Mouse (Mus musculus) ovary, postnatal 14 days (tissue): Measurements from ENCODE around the gene St13.
A peak's percentile ranks its signal among the peaks of the same experiment; 100 is the strongest.

ENCODE experiments used
- DNase-seq: peaks from one replicate; pipeline ENCODE4 v3.0.0; 2022; ENCODE audit warnings: low spot score

St13 gene

GRCm38 (mm10) chr15:81365246-81365645 lies 34.6 kb downstream of the St13 start:
- no peak for DNase-seq

- no peak for DNase-seq
These were observed 35.6 kb downstream of the St13 start for GRCm38 (mm10) chr15:81364271-81364670.

- no peak for DNase-seq
These were observed 37.4 kb downstream of the St13 start for GRCm38 (mm10) chr15:81362501-81362900.

GRCm38 (mm10) chr15:81361417-81362015 lies 38.4 kb downstream of the St13 start:
- DNase-seq: no peak

DNA sequence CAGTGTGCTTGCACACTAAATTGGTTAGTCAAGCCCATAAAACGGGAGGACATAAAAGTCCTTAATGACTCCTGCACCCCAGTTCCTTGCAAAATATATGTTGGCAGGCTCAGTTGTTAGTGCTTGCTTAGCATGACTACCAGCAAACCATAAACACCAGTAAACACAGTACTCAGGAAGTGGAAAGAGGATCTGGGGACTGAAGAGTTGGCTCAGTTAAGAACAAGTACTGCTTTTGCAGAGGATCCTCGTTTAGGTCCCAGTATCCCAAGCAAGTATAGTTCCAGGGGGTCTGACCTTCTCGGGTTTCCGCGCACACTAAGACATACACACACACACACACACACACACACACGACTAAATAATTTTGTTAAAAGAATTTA lies 38.9 kb downstream of the St13 start:
- DNase-seq: no peak

GRCm38 (mm10) chr15:81360345-81361021 lies 39.4 kb downstream of the St13 start, which contains the start of gene Slc25a17:
Gene Slc25a17 (minus strand): TSS chr15:81360812.
- DNase-seq: peak; percentile 93

DNA sequence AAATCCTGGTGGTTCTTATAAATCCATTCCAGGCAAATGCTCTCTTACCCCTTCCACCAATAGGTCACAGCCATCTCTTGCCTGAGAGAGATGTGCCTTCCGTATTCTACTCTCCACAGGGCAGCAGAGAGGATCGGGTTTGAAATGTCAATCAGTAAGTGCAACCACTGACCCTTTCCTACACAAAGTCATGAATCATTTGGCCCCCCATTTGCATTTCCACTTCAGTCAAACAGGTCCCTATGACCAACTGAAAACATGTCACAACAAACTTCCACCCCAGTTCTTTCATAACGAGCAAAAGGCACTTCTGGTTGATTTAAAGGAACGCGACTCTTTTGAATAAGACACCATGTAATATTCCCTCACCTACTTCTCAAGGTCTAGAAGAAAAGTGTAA lies 40.5 kb downstream of the St13 start:
- no peak for DNase-seq

DNA sequence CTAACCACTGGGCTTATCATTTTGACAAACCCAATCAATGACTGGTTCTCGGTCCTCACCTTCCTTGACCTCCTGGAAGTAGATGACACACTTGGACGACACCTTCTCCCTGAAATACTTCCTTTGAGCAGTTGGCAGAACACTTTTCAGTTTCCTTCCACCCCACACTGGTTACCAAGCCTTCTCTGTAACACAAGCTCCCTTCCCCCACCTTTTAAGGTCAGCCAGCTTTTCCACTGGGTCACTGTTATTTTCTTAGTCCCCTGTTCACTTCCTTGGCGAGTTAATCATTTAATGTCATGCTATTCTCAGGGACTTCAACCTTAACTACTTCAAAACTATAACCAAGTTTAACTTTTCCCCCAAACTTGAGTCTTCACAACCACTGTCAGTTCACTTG lies 40.9 kb downstream of the St13 start:
- no peak for DNase-seq

DNA sequence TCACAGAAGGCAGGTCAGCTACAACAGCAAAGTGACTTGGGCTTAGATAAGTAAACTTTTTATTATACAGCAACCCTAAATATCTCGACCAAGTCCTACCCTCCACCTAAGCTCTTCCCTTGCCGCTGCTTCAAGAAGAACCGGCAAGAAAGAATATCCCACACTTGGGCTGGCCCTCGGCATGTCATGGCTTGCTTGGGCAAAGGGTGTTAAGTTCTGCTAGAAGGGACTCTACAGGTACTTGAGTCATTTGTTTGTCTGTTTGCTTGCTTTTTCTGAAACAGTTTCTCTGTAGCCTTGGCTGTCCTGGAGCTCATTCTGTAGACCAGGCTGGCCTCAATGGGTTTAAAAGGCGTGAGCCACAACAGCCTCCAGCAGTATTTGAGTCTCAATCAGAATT lies 42.9 kb downstream of the St13 start:
- no peak for DNase-seq

DNA sequence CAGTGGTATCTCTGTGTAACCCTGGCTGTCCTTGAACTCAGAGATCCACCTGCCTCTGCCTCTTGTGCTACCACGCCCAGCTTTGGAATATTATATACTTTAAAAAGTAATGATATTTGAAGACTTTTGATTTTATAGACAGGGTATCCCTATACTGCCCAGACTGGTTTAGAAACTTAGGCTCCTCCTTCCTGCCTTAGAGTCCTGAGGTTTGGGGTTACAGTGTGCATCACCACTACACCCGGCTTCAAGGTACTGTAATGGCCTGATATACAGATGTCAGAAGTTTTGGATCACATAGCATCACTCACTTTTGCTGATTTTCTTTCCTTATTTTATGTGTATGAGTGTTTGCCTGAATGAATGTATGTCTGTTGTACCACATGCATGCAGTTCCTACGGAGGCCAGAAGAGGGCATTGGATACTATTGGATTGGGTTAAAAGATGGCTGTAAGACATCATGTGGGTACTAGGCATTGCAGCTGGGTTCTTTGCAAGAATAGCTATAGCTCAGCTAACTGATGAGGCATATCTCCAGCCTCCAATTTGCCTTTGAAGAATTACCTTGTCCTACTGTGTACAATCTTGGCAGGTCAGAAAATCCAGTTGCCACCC lies 44.6 kb downstream of the St13 start:
- DNase-seq: peak; percentile 25

DNA sequence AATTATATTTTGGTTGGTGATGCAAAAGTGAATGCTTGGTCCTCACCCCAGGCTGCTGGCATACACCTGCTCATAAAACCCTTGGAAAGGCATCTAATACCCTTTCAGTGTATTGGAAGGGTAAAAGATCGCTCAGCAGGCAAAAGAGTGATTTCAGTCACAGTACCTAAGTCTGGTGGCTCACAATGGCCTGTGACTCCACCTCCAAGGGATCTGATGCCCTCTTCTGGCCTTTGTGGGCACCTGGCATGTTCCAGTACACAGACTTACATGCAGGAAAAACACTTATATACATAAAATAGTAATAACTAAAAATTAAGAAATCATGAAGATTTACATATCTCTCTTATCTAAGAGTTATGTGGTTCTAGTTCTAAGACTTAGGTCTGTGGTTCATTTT lies 47.2 kb downstream of the St13 start:
- DNase-seq: no peak

GRCm38 (mm10) chr15:81350401-81350800 lies 49.5 kb downstream of the St13 start:
- DNase-seq: no peak

- DNase-seq: no peak
These were observed 51.5 kb downstream of the St13 start for GRCm38 (mm10) chr15:81348366-81348765.

- no peak for DNase-seq
These were observed 52.4 kb downstream of the St13 start for GRCm38 (mm10) chr15:81347466-81347865.

GRCm38 (mm10) chr15:81341426-81341825 lies 58.5 kb downstream of the St13 start:
- no peak for DNase-seq

GRCm38 (mm10) chr15:81339158-81339557 lies 60.7 kb downstream of the St13 start:
- DNase-seq: no peak

- no peak for DNase-seq
These were observed 63.4 kb downstream of the St13 start for GRCm38 (mm10) chr15:81336466-81336865.

GRCm38 (mm10) chr15:81332517-81332916 lies 67.4 kb downstream of the St13 start:
- no peak for DNase-seq

DNA sequence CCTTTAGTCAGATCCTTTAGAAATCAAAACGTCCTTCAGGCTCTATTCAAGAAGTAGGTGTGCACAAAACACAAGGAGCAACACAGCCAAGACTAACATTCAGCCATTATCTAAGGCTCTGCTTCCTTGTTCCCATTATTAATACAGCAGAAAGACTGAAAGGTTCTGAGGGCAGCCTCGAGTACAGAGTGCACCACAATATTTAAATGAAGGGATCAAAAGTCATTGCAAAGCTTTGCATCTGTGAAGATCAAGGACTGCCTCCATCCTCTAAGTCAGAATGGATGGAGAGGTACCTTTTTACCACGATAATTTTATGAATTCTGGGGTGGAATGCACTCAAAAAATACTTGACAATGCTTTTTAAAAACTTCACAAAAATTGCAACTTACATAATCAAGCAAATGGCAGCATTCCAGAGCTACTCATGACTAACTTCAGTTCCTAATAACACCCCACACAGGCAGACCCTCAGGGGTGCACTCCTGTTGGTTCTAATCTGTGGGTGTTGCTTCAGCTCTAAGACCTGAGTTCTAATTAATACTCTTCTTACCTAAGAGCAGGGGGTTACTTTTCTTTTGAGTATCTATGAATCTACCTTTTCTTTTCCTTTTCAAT lies 69.0 kb downstream of the St13 start:
- no peak for DNase-seq

- no peak for DNase-seq
These were observed 70.0 kb downstream of the St13 start for GRCm38 (mm10) chr15:81329721-81330369.

GRCm38 (mm10) chr15:81327501-81327900 lies 72.4 kb downstream of the St13 start:
- no peak for DNase-seq

GRCm38 (mm10) chr15:81324979-81325378 lies 74.9 kb downstream of the St13 start:
- DNase-seq: no peak

- DNase-seq: no peak
These were observed 79.7 kb downstream of the St13 start for GRCm38 (mm10) chr15:81320137-81320536.
